Mouse (Mus musculus) embryonic stem cell, embryonic (primary cell): ENCODE measurements around the gene Gm20390.
"Not testable (repeated sequence)": the region's sequence is repeated elsewhere in the genome, so short reads cannot be mapped to it uniquely, and the experiment has no call there.

Experiments used
- CTCF ChIA-PET, 4 experiments: fragments of 300-600 bp in 2 of 4; fragments of 350-600 bp in 2 of 4; sonication (Branson Sonifier 250); formaldehyde crosslinking; loops; one replicate each; lab custom pipeline; 2022; ENCODE audit warnings: inconsistent platforms in 2 of 4; lab: Charles Lee
- POLR2A ChIA-PET, 4 experiments: fragments of 300-600 bp in 2 of 4; fragments of 350-600 bp in 2 of 4; sonication (Branson Sonifier 250); formaldehyde crosslinking; loops; one replicate each; lab custom pipeline; 2022; ENCODE audit warnings: antibody characterized with exemption in 4 of 4, inconsistent platforms in 1 of 4; lab: Charles Lee

Gene Gm20390

DNA sequence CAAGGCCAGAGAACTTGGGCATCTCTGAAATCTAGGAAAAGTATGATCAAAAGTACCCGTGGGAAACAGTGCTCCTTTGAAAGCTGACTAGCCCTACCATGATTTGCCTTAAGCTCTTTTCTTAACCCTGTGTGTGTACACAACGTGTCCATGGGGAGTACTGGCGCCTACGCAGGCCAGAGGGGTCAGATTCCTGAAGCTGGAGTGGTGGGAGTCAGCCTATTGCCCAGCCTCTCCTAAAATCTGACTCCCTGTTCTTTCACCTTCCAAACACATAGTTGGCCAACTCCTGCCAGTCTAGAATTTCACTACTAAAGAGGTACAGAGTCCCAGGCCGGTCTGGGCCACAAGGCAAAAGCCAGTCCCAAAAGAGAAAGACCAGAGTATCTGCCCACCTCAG, 15.7 kb downstream of the Gm20390 start:
- ChIA-PET POLR2A (interaction anchor here in 2 of 4 experiments (1.0 to 12.6 kb wide), 10 partner anchors 8 to 259 kb away, joined by 3 to 166 read pairs (median 6); partner anchors contain the start of genes Gm20390 (in 2 of the 2), Nme1 (in 2 of the 2), Tob1 (in 2 of the 2) and Mbtd1 (in 1 of the 2)), CTCF (interaction anchor here in 1 of 4 experiments (0.6 kb wide), 1 partner anchor 987 kb away, joined by 5 read pairs; no protein-coding TSS in a partner anchor)

DNA sequence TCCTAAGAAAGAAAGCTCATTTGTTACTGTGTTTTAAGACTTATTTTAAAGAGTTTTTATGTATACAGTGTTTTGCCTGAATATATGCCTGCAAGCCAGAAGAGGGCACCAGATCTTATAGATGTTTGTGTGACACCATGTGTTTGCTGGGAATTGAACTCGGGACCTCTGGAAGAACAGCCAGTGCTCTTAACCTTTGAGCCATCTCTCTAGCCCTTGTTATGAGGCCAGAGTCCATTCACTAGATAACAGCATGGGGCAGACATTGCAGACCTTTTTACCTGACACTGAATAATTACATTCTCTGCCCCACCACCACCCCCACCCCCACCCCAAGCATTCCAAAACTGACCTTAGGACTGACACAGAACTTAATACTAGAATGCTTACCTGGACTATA, 18.0 kb downstream of the Gm20390 start:
- CTCF ChIA-PET = interaction anchor here in 2 of 4 experiments (0.6 to 1.2 kb wide), 2 partner anchors 63 to 178 kb away, joined by 3 read pairs; no protein-coding TSS in a partner anchor

DNA sequence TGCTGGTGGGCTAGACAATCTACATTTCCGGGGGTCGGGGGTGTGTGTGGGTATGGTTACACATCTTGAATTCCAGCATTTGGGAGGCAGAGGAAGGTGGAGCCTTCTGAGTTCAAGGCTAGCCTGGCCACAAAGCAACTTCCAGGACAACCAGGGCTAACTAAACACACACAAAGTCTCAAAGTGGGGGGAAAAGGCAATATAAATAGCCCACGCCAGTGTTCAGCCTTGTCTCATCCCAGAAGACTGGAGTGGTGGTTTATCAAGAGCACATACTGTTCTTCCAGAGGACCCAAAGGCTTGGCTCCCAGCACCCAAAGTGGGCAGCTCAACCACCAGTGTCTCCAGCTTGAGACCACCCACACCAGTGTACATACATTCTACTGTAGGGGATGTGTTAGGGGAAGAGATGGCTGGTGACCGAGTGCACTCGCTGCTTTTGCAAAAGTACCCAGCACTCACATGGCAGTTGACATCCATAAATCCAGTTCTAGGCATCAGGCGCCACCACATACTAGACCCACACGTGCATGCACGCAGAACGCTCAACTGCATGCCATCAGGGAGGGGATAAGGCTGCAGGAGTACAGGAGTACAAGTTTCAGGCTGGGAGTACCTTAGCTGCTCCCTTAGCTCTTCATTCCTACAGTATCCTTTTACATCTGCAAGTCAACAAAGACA, 19.1 kb downstream of the Gm20390 start:
- ChIA-PET CTCF (interaction anchor here in 2 of 4 experiments (0.6 to 1.2 kb wide), 2 partner anchors 179 to 193 kb away, joined by 3 read pairs; no protein-coding TSS in a partner anchor), POLR2A (interaction anchor here in 3 of 4 experiments (0.7 to 12.6 kb wide), 17 partner anchors 8 to 262 kb away, joined by 3 to 166 read pairs (median 3); partner anchors contain the start of genes Gm20390 (in 2 of the 3), Nme1 (in 2 of the 3), Mbtd1 (in 1 of the 3) and Nme2 (in 1 of the 3))

More for the DNA sequence above, 18.0 kb downstream of the Gm20390 start:
- POLR2A ChIA-PET = interaction anchor here in 3 of 4 experiments (0.9 to 12.6 kb wide), 13 partner anchors 9 to 261 kb away, joined by 3 to 166 read pairs (median 5); partner anchors contain the start of genes Gm20390 (in 2 of the 3), Nme1 (in 2 of the 3), Mbtd1 (in 1 of the 3) and Tob1 (in 1 of the 3)

DNA sequence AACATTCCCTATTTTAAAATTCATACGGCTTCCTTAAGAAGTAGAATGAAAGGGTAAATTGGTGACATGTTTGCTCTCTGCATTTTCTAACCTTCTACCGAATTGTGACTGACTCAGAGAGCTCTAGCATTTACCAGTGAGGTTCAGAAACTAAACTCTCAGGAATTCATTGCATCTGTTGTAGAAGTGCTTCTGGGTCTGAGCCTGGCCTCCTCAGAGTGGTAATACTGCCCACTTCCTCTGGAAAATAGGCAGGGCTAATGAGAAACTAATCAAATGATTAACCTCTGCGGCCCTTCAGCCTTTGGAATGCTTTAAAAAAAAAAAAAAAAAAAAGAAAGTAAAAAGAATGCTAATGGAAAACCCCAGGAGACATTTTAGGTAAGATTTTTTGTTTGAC, 23.1 kb downstream of the Gm20390 start:
- ChIA-PET POLR2A (interaction anchor here in 2 of 4 experiments (0.7 to 12.6 kb wide), 5 partner anchors 9 to 25 kb away, joined by 3 to 166 read pairs (median 9); partner anchors contain the start of genes Gm20390 (in 1 of the 2), Nme1 (in 1 of the 2) and Nme2 (in 1 of the 2)), CTCF (no interaction called here)

DNA sequence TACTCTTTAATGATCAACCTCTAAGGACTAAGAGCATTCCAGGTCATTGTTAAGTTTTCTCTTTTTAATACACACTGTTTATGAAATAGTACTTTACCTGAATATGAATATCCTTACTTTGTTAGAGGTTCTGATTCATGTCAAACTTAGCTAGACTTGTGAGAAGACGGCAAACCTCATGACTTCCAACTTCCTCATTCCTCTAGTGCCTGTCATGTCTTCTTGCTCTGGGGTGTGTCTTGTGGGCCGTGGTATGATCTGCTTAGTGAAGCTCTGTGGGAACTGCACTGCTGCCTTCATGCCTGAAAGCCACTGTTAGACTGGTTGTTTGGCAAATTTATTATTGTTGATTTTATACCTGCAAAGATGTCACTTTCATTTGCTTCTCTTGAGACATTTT, 27.2 kb downstream of the Gm20390 start:
- CTCF ChIA-PET = no interaction called here

DNA sequence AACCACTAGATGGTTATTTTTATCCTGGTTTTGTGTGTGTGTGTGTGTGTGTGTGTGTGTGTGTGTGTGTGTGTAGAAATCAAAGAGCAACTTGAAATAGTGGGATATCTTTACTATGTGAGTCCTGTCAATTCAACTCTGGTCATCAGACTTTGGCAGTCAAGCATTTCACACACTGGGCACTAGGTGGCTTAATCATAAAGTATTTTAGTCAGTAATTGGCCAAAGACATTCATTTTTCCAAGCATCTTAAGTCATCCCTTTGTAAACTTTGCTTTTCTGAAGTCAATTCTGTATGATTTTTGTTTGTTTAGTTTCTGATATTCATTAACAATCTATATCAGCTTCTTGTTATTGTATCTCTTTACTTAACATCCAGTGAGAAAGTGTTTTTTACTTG, 39.0 kb downstream of the Gm20390 start:
- CTCF ChIA-PET = no interaction called here

More for the DNA sequence above, 27.2 kb downstream of the Gm20390 start:
- POLR2A ChIA-PET = interaction anchor here in 3 of 4 experiments (0.9 to 2.0 kb wide), 9 partner anchors 8 to 270 kb away, joined by 3 to 23 read pairs (median 4); partner anchors contain the start of genes Gm20390 (in 1 of the 3), Nme1 (in 1 of the 3), Nme2 (in 1 of the 3) and Tob1 (in 1 of the 3)

DNA sequence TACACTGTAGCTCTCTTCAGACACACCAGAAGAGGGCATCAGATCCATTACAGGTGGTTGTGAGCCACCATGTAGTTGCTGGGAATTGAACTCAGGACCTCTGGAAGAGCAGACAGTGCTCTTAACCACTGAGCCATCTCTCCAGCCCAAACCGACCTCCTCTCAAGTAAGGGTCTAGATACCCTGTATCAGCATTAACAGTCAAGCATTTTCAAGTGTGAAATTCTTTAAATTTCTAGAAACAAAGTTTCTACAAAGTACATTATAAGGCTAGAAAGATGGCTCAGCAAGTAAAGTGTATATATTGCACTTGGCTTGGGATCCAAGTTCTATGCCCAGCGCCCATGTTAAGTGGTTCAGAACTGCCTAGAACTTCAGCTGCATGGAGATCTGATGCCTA, 53.1 kb downstream of the Gm20390 start:
- CTCF ChIA-PET = not testable (repeated sequence)
- POLR2A ChIA-PET = interaction anchor here in 1 of 4 experiments (0.6 to 3.1 kb wide), 2 partner anchors 12 to 28 kb away, joined by 4 to 9 read pairs; no protein-coding TSS in a partner anchor

More for the DNA sequence above, 39.0 kb downstream of the Gm20390 start:
- POLR2A ChIA-PET = interaction anchor here in 1 of 4 experiments (0.7 to 1.0 kb wide), 2 partner anchors 9 to 10 kb away, joined by 3 to 4 read pairs; no protein-coding TSS in a partner anchor

DNA sequence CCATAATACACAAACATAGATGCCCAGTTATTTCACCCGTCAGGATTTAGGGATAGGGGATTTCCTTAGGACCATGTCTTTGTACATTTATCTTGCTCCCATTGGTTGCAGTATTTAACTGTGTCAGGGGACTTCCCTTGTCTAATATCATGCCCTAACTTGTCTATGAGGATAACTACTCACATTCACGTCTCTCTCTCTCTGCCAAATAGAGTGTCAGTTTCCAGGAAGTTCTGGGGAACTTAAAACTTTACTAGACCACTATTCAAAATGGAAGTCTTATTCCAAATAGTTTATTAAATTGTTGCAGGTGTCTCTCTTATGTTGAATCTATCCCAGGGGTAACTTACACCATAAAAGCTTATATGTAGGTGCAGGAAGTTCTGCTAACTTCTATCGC, 56.5 kb downstream of the Gm20390 start:
- ChIA-PET CTCF (interaction anchor here in 1 of 4 experiments (0.6 kb wide), 1 partner anchor 176 kb away, joined by 3 read pairs; no protein-coding TSS in a partner anchor), POLR2A (interaction anchor here in 1 of 4 experiments (0.6 to 1.2 kb wide), 3 partner anchors 9 to 23 kb away, joined by 3 read pairs; no protein-coding TSS in a partner anchor)

DNA sequence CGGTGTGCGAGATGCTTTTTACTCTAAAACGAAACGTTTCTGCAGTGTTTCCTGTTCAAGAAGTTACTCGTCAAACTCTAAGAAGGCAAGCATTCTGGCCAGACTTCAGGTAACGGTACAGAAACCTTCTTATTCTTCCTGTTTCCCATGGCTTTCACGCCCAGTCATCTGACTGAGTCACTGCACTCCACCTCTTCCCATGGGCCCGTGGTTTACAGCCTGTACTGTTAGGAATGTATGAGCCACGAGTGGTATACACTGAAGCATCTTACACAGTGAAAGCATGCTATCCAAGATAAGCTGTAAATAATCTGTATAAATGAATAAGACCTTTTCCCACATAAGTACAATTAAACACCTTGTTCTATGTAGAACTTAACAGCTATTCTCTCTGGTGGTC, 59.3 kb downstream of the Gm20390 start:
- CTCF ChIA-PET = no interaction called here
- POLR2A ChIA-PET = interaction anchor here in 1 of 4 experiments (0.9 to 1.8 kb wide), 3 partner anchors 10 to 46 kb away, joined by 3 to 11 read pairs (median 3); no protein-coding TSS in a partner anchor

DNA sequence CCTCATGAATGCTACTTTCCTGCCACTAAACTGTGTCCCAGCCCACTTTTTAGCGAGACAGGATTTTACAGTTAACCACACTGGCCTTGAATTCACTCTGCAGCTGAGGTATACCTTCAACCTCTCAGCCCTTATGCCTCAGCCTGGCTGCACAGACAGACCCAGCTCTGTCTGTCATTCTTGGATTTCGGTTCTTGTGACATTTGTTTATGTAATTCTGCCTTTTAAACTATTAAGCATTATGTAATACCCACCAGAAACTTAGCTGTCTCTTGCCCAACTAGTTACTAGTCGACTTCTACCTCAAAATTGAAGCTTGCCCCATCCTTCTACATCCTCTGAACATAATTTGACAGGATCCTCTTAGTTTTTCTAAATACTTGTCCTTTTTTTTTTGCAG, 60.3 kb downstream of the Gm20390 start:
- POLR2A ChIA-PET = interaction anchor here in 1 of 4 experiments (0.7 to 1.8 kb wide), 5 partner anchors 8 to 60 kb away, joined by 3 to 11 read pairs (median 3); partner anchors contain the start of genes Gm20390 and Nme1
- CTCF ChIA-PET = interaction anchor here in 1 of 4 experiments (0.6 kb wide), 1 partner anchor 25 kb away, joined by 3 read pairs; no protein-coding TSS in a partner anchor

DNA sequence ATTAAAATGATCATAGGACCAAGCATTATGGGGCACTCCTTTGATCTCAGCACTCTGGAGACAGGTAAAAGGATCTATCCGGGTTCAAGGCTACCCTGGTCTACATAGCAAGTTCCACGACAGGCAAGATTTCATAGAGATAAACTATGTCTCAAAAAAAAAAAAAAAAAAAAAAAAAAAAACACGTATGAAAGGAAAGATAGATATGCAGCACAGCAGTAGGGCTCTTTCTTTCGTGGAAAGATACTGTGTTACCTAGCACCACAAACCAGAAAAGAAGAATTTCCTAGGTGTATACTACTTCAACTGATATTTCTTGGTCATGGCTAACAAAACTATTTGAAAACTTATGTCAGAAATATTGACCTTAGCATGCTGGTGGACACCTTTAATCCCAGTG, 61.3 kb downstream of the Gm20390 start:
- ChIA-PET CTCF (no interaction called here), POLR2A (interaction anchor here in 2 of 4 experiments (0.6 to 1.7 kb wide), 3 partner anchors 9 to 111 kb away, joined by 4 to 9 read pairs (median 5); no protein-coding TSS in a partner anchor)
